Mouse (Mus musculus) cortical plate, adult 2 months (tissue): Measurements from ENCODE around the gene Samd8.

Source experiments
- CTCF ChIP-seq: fragments of 200-500 bp; IDR thresholded peaks from 2 replicates; pipeline ENCODE4 v1.5.1; 2011; ENCODE audit warnings: mild to moderate bottlenecking, control low read depth, low read length; ENCODE audit not compliant: insufficient read depth; ENCODE audit errors: extremely low read depth
- POLR2A ChIP-seq: fragments of 200-500 bp; IDR thresholded peaks from 2 replicates; pipeline ENCODE4 v1.6.1; 2011; ENCODE audit warnings: mild to moderate bottlenecking, low read length, control low read depth; ENCODE audit not compliant: insufficient read depth; ENCODE audit errors: extremely low read depth

GRCm38 (mm10) chr14:21773946-21774345 is 23.6 kb downstream of the Samd8 start:
- TF ChIP-seq CTCF (no peak), POLR2A (no peak)
